Mouse (Mus musculus): ENCODE measurements around the gene Irgc1. TPM values are rescaled to one million over a fixed set of nuclear protein-coding genes. Genes with fewer than 3 reads are reported as not detected.
A peak's percentile ranks its signal among the peaks of the same experiment; 100 is the strongest.
"Not testable (repeated sequence)": the region's sequence is repeated elsewhere in the genome, so short reads cannot be mapped to it uniquely, and the experiment has no call there.

The Irgc1 gene
- polyA plus RNA-seq (2015; fragmentation: Nextera tagmentation; extraction: Ambion mirVana), result not detected in 2 replicates

- H3K4me3 ChIP-seq, result no peak within 1 kb of the TSS
- no peaks in the 10 kb centered on the region for H3K36me3 ChIP-seq
- H3K27ac ChIP-seq (replicated peaks), result no peak within 1 kb of the TSS
- H3K9ac ChIP-seq (replicated peaks), result no peak within 1 kb of the TSS
- WGBS, result 83% methylated on average over 9 of the region's 9 CpGs
- no peaks in the 10 kb centered on the region for H3K9me3 ChIP-seq
- no peaks in the 10 kb centered on the region for H3K4me1 ChIP-seq
- no peak within 1 kb of the TSS for H3K4me2 ChIP-seq (replicated peaks)
- ATAC-seq (replicated peaks), result no peak
- no peaks in the 10 kb centered on the region for H3K27me3 ChIP-seq
Observed at GRCm38 (mm10) chr7:24451855-24452311, at the start of gene Irgc1. Gene Irgc1, minus strand, starts transcription at chr7:24452297.

- Histone ChIP-seq H3K27ac (replicated peaks) (no peak overlapping the region), H3K27me3 (no peaks in the 10 kb centered on the region), H3K4me2 (replicated peaks) (no peak overlapping the region), H3K9ac (replicated peaks) (no peak overlapping the region), H3K4me1 (peaks cover 31% of the 10 kb centered on the region), H3K36me3 (peaks cover 38% of the 10 kb centered on the region), H3K9me3 (no peaks in the 10 kb centered on the region), H3K4me3 (no peak overlapping the region)
- ATAC-seq (replicated peaks), result no peak
- 58% methylated on average over 21 of the region's 21 CpGs for WGBS
Observed at GRCm38 (mm10) chr7:24501492-24501891, 49.4 kb upstream of the Irgc1 start.

- Histone ChIP-seq H3K9me3 (no peaks in the 10 kb centered on the region), H3K9ac (replicated peaks) (no peak overlapping the region), H3K36me3 (peaks cover 38% of the 10 kb centered on the region), H3K4me2 (replicated peaks) (no peak overlapping the region), H3K27ac (replicated peaks) (no peak overlapping the region), H3K4me1 (peaks cover 26% of the 10 kb centered on the region), H3K27me3 (no peaks in the 10 kb centered on the region), H3K4me3 (no peak overlapping the region)
- ATAC-seq (replicated peaks), result no peak
- 45% methylated on average over 7 of the region's 7 CpGs for WGBS
Observed at GRCm38 (mm10) chr7:24500929-24501328, 48.8 kb upstream of the Irgc1 start.

GRCm38 (mm10) chr7:24499856-24500577, 47.9 kb upstream of the Irgc1 start:
- H3K9me3 ChIP-seq, result no peaks in the 10 kb centered on the region
- no peak for ATAC-seq (replicated peaks)
- no peak overlapping the region for H3K9ac ChIP-seq (replicated peaks)
- no peaks in the 10 kb centered on the region for H3K27me3 ChIP-seq
- 24% methylated on average over 43 of the region's 43 CpGs for WGBS
- 0 out of 2 replicates have a peak overlapping the region, but pooled peaks have one; percentile 10 for H3K4me2 ChIP-seq (replicated peaks)
- no peak overlapping the region for H3K4me3 ChIP-seq
- H3K27ac ChIP-seq (replicated peaks), result no peak overlapping the region
- H3K36me3 ChIP-seq, result peaks cover 38% of the 10 kb centered on the region
- peaks cover 17% of the 10 kb centered on the region for H3K4me1 ChIP-seq

- H3K4me1 ChIP-seq, result peaks cover 55% of the 10 kb centered on the region
- peaks cover 11% of the 10 kb centered on the region for H3K36me3 ChIP-seq
- no peaks in the 10 kb centered on the region for H3K27me3 ChIP-seq
- 86% methylated on average over 8 of the region's 8 CpGs for WGBS
- H3K9me3 ChIP-seq, result no peaks in the 10 kb centered on the region
- H3K9ac ChIP-seq (replicated peaks), result no peak overlapping the region
- peak overlapping the region; percentile 11; the same call in 1 of the 2 replicates for H3K27ac ChIP-seq (replicated peaks)
- H3K4me3 ChIP-seq, result no peak overlapping the region
- H3K4me2 ChIP-seq (replicated peaks), result no peak overlapping the region
- no peak for ATAC-seq (replicated peaks)
Observed at GRCm38 (mm10) chr7:24488303-24488702, 36.2 kb upstream of the Irgc1 start.

- no peak for ATAC-seq (replicated peaks)
- WGBS, result 3% methylated on average over 3 of the region's 3 CpGs
- Histone ChIP-seq H3K36me3 (peaks cover 11% of the 10 kb centered on the region), H3K27me3 (no peaks in the 10 kb centered on the region), H3K9me3 (no peaks in the 10 kb centered on the region), H3K9ac (replicated peaks) (0 out of 2 replicates have a peak overlapping the region, but pooled peaks have one; percentile 40), H3K4me3 (peak overlapping the region; percentile 32; the same call in 1 of the 2 replicates), H3K4me1 (peaks cover 61% of the 10 kb centered on the region), H3K27ac (replicated peaks) (peak overlapping the region; percentile 80), H3K4me2 (replicated peaks) (peak overlapping the region; percentile 79)
Observed at GRCm38 (mm10) chr7:24487403-24487802, 35.3 kb upstream of the Irgc1 start.

GRCm38 (mm10) chr7:24486654-24487130, 34.6 kb upstream of the Irgc1 start:
- H3K4me3 ChIP-seq, result peak overlapping the region; percentile 32
- H3K4me1 ChIP-seq, result peaks cover 61% of the 10 kb centered on the region
- H3K9me3 ChIP-seq, result no peaks in the 10 kb centered on the region
- WGBS, result 25% methylated on average over 9 of the region's 9 CpGs
- peak overlapping the region; percentile 79 for H3K4me2 ChIP-seq (replicated peaks)
- peaks cover 11% of the 10 kb centered on the region for H3K36me3 ChIP-seq
- no peaks in the 10 kb centered on the region for H3K27me3 ChIP-seq
- H3K27ac ChIP-seq (replicated peaks), result peak overlapping the region; percentile 80
- ATAC-seq (replicated peaks), result peak; percentile 51
- H3K9ac ChIP-seq (replicated peaks), result peak overlapping the region; percentile 52

- Histone ChIP-seq H3K4me3 (peak overlapping the region; percentile 32), H3K9ac (replicated peaks) (peak overlapping the region; percentile 52; the same call in 1 of the 2 replicates), H3K27me3 (no peaks in the 10 kb centered on the region), H3K27ac (replicated peaks) (peak overlapping the region; percentile 80), H3K4me2 (replicated peaks) (peak overlapping the region; percentile 79), H3K36me3 (peaks cover 11% of the 10 kb centered on the region), H3K9me3 (no peaks in the 10 kb centered on the region), H3K4me1 (peaks cover 71% of the 10 kb centered on the region)
- 72% methylated on average over 9 of the region's 9 CpGs for WGBS
- no peak for ATAC-seq (replicated peaks)
Observed at GRCm38 (mm10) chr7:24485481-24485880, 33.4 kb upstream of the Irgc1 start.

GRCm38 (mm10) chr7:24483291-24483690, 31.2 kb upstream of the Irgc1 start:
- not testable (repeated sequence) for H3K27ac ChIP-seq (replicated peaks); H3K9me3 ChIP-seq; ATAC-seq (replicated peaks); H3K36me3 ChIP-seq; H3K27me3 ChIP-seq
- H3K4me2 ChIP-seq (replicated peaks), result peak overlapping the region; percentile 79
- H3K9ac ChIP-seq (replicated peaks), result peak overlapping the region; percentile 92
- H3K4me1 ChIP-seq, result peaks cover 76% of the 10 kb centered on the region
- H3K4me3 ChIP-seq, result peak overlapping the region; percentile 85
- WGBS, result 49% methylated on average over 6 of the region's 6 CpGs

- Histone ChIP-seq H3K36me3 (no peaks in the 10 kb centered on the region), H3K9ac (replicated peaks) (peak overlapping the region; percentile 92), H3K27ac (replicated peaks) (peak overlapping the region; percentile 84), H3K4me3 (peak overlapping the region; percentile 85), H3K4me2 (replicated peaks) (peak overlapping the region; percentile 79), H3K4me1 (peaks cover 67% of the 10 kb centered on the region), H3K9me3 (no peaks in the 10 kb centered on the region), H3K27me3 (no peaks in the 10 kb centered on the region)
- ATAC-seq (replicated peaks), result no peak; the same call in 1 of the 2 replicates
- WGBS, result 2% methylated on average over 18 of the region's 38 CpGs
Observed at GRCm38 (mm10) chr7:24482208-24483020, 30.3 kb upstream of the Irgc1 start.

GRCm38 (mm10) chr7:24481474-24482207, 29.5 kb upstream of the Irgc1 start, which contains the start of gene Cadm4:
Gene Cadm4, plus strand, starts transcription at chr7:24482023.
- H3K27me3 ChIP-seq, result no peaks in the 10 kb centered on the region
- peak within 1 kb of the TSS; percentile 79 for H3K4me2 ChIP-seq (replicated peaks)
- no peaks in the 10 kb centered on the region for H3K9me3 ChIP-seq
- no peaks in the 10 kb centered on the region for H3K36me3 ChIP-seq
- peak; percentile 83 for ATAC-seq (replicated peaks)
- H3K4me1 ChIP-seq, result peaks cover 60% of the 10 kb centered on the region
- H3K27ac ChIP-seq (replicated peaks), result peak within 1 kb of the TSS; percentile 84
- under 1% methylated on average over 72 of the region's 83 CpGs for WGBS
- H3K4me3 ChIP-seq, result peak within 1 kb of the TSS; percentile 85
- H3K9ac ChIP-seq (replicated peaks), result peak within 1 kb of the TSS; percentile 92
